Comparison of ENCODE assay signal across 10 mouse cellular contexts in genomic region chr1:155050897-155051592, GRCm38 (mm10). TPM values are rescaled to one million over a fixed set of nuclear protein-coding genes. Genes with fewer than 3 reads are reported as not detected.
A peak's percentile ranks its signal among the peaks of the same experiment; 100 is the strongest.
DNase-seq lines count a peak whose midpoint lies in the region; ATAC-seq lines count a peak whose summit lies in the region.
"Had no signal": no experiment of that assay in that cellular context is flagged by ENCODE, and none has a peak within 500 bp of the region (broad histone marks: within the 10 kb centered on the region; RNA-seq: fewer than 3 reads in every experiment).

No protein-coding gene starts in this region.

- no peaks in the 10 kb centered on the region for H3K36me3 ChIP-seq in lung, embryonic 15.5 days
- H3K36me3 ChIP-seq in hindbrain, embryonic 11.5 days (ENCODE audit: control insufficient read depth, insufficient read depth, low read length), result no peaks in the 10 kb centered on the region
- H3K36me3 ChIP-seq: embryonic facial prominence, embryonic 15.5 days; limb, embryonic 13.5 days had no signal

- H3K9ac ChIP-seq in lung, embryonic 15.5 days, result no peak overlapping the region
- H3K9ac ChIP-seq in hindbrain, embryonic 11.5 days (ENCODE audit: low read depth, low read length), result no peak overlapping the region
- H3K9ac ChIP-seq: embryonic facial prominence, embryonic 15.5 days had no signal

- no peak overlapping the region for H3K4me2 ChIP-seq in lung, embryonic 15.5 days
- H3K4me2 ChIP-seq in hindbrain, embryonic 11.5 days (replicated peaks; ENCODE audit: low read depth, low read length), result no peak overlapping the region
- H3K4me2 ChIP-seq: embryonic facial prominence, embryonic 15.5 days; limb, embryonic 13.5 days had no signal

- no peak overlapping the region for H3K4me3 ChIP-seq in lung, embryonic 15.5 days
- H3K4me3 ChIP-seq in hindbrain, embryonic 11.5 days (ENCODE audit: low read depth, low read length), result no peak overlapping the region
- H3K4me3 ChIP-seq: embryonic facial prominence, embryonic 15.5 days; limb, embryonic 13.5 days had no signal

- no peak; the same call in 1 of the 2 replicates for ATAC-seq in lung, embryonic 15.5 days (ENCODE audit: borderline replicate concordance, extremely low read depth, low FRiP score, low TSS enrichment)
- no peak for ATAC-seq in hindbrain, embryonic 11.5 days (ENCODE audit: low FRiP score)
- peak; percentile 25; the same call in 1 of the 2 replicates for ATAC-seq in neutrophil, adult 5-6 weeks (ENCODE audit: extremely low read depth, insufficient number of reproducible peaks, low FRiP score, poor library complexity, severe bottlenecking)
- no peak for ATAC-seq in erythroid progenitor cell, adult 5-6 weeks (replicated peaks; ENCODE audit: low FRiP score, poor library complexity, severe bottlenecking)

- DNase-seq in frontal cortex, postnatal 36 days (ENCODE audit: low spot score in 2 of 2), result peak; percentile 67 to 81
- no peak for DNase-seq in frontal cortex, postnatal 25 days (ENCODE audit: low spot score in 2 of 2)
- no peak for DNase-seq in lung, postnatal 14 days
- DNase-seq in hindbrain, embryonic 11.5 days (ENCODE audit: low spot score), result no peak
- no peak for DNase-seq in ovary, postnatal 36 days (ENCODE audit: low spot score)

- no peaks in the 10 kb centered on the region for H3K27me3 ChIP-seq in lung, embryonic 15.5 days
- no peaks in the 10 kb centered on the region for H3K27me3 ChIP-seq in hindbrain, embryonic 11.5 days (ENCODE audit: control insufficient read depth, insufficient read depth, low read length)
- H3K27me3 ChIP-seq: embryonic facial prominence, embryonic 15.5 days; limb, embryonic 13.5 days had no signal

- peak overlapping the region; percentile 85 for H3K27ac ChIP-seq in lung, embryonic 15.5 days
- peak overlapping the region; percentile 69; the same call in 1 of the 2 replicates for H3K27ac ChIP-seq in hindbrain, embryonic 11.5 days (ENCODE audit: low read depth, low read length)

- no peaks in the 10 kb centered on the region for H3K9me3 ChIP-seq in lung, embryonic 15.5 days
- H3K9me3 ChIP-seq in hindbrain, embryonic 11.5 days (ENCODE audit: control insufficient read depth, low read length), result no peaks in the 10 kb centered on the region
- H3K9me3 ChIP-seq: embryonic facial prominence, embryonic 15.5 days; limb, embryonic 13.5 days had no signal

- WGBS in lung, embryonic 15.5 days, result 83% methylated on average over 9 of the region's 9 CpGs
- 87% methylated on average over 9 of the region's 9 CpGs for WGBS in hindbrain, embryonic 11.5 days

- H3K4me1 ChIP-seq in lung, embryonic 15.5 days, result peaks cover 59% of the 10 kb centered on the region
- peaks cover 3% of the 10 kb centered on the region for H3K4me1 ChIP-seq in hindbrain, embryonic 11.5 days (replicated peaks; ENCODE audit: control insufficient read depth, insufficient read depth, low read length)

RNA-seq across cellular contexts. Expression of gene Ier5, which starts 48.4 kb away (rescaled TPM):
- 7.0 and 8.7 TPM in 2 replicates for polyA plus RNA-seq in lung, embryonic 15.5 days (2015; fragmentation: Nextera tagmentation; extraction: Ambion mirVana)
- 12.7 and 17.1 TPM in 2 replicates for polyA plus RNA-seq in hindbrain, embryonic 11.5 days (2014; fragmentation: Nextera tagmentation; extraction: Ambion mirVana)
- total RNA-seq in neutrophil, adult 5-6 weeks (2017), result 273 and 288 TPM in 2 replicates
- total RNA-seq in erythroid progenitor cell, adult 5-6 weeks (2015; ENCODE audit: low replicate concordance), result 13.7 and 15.9 TPM in 2 replicates
- 11.3 and 13.9 TPM in 2 replicates for total RNA-seq in erythroid progenitor cell, adult 5-6 weeks (2017; ENCODE audit: low replicate concordance)

Comparison
In these comparisons a context has a peak if more than half of its experiments do, and no peak if none do; other contexts are left out.
1. DNase-seq: peak in frontal cortex, postnatal 36 days (2 of 2); none in frontal cortex, postnatal 25 days (0 of 2), lung, postnatal 14 days (single experiment), hindbrain, embryonic 11.5 days (single experiment) and ovary, postnatal 36 days (single experiment).
2. RNA of gene Ier5, which starts 48.4 kb away (total RNA-seq): 273 to 288 TPM in neutrophil, adult 5-6 weeks; 11.3 to 15.9 TPM in erythroid progenitor cell, adult 5-6 weeks; every median in the first group is over 10 times any median in the second.